Mouse (Mus musculus): ENCODE data around the gene Rnf150. TPM values are rescaled to one million over a fixed set of nuclear protein-coding genes. Genes with fewer than 3 reads are reported as not detected.
A peak's percentile ranks its signal among the peaks of the same experiment; 100 is the strongest.

Gene Rnf150
- total and polyA plus RNA-seq, 2 experiments from 2014 or later, result 1.9 to 9.9 TPM

DNA sequence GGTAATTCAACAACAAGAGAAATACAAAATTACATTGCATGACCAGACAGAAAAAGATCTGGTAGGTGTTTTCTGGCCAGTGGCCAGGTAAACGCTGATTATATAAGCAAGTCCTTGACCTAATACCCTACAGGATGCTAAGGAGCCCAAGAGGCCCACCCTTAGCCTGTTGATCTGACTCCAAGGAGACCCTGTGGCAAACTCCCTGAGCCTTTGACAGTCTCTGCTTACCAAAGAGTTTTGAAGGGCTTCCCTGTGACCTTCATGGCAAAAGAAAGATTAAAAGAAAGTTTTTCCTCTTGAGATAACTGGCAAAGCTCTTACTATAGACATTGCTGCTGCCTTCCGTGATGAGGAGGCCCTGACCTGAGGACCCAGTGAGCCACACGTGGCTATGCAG lies 222.4 kb downstream of the Rnf150 start:
- ATAC-seq, result no peak
- Histone ChIP-seq H3K9me3 (ENCODE audit: low read length) (no peaks in the 10 kb centered on the region), H3K4me2 (ENCODE audit: low read depth, low read length) (no peak overlapping the region), H3K27me3 (ENCODE audit: insufficient read depth, low read length) (no peaks in the 10 kb centered on the region), H3K36me3 (ENCODE audit: insufficient read depth, low read length) (no peaks in the 10 kb centered on the region), H3K9ac (replicated peaks; ENCODE audit: low read length) (no peak overlapping the region), H3K27ac (no peak overlapping the region), H3K4me1 (ENCODE audit: insufficient read depth, low read length) (no peaks in the 10 kb centered on the region), H3K4me3 (ENCODE audit: low read length) (no peak overlapping the region)
- no peak for TF ChIP-seq CTCF (IDR thresholded peaks at IDR 0.05; ENCODE audit: low read depth)
- DNase-seq (ENCODE audit: low spot score), result no peak
- 75% methylated on average over 3 of the region's 3 CpGs for WGBS

DNA sequence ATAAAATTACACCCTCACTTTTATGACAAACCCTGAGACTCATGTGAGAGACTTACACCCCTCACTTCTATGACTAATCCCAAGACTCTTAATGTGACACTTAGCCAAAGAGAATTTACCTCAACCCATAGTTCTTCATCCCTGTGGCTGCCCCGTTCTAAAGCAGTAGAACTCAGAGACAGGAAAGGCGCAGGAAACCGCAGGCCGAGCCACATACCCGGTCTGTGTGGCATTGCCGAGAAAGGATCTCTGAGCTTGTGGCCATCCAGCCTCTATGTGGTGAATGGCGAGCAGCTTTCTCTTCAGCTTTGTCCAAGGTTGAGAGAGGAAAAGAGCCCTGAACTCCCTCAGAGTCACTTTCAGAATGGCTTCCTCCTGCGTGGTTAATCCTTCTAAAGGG lies 223.5 kb downstream of the Rnf150 start:
- Histone ChIP-seq H3K4me2 (ENCODE audit: low read depth, low read length) (no peak overlapping the region), H3K9me3 (ENCODE audit: low read length) (no peaks in the 10 kb centered on the region), H3K27ac (no peak overlapping the region), H3K36me3 (ENCODE audit: insufficient read depth, low read length) (no peaks in the 10 kb centered on the region), H3K4me1 (ENCODE audit: insufficient read depth, low read length) (no peaks in the 10 kb centered on the region), H3K27me3 (ENCODE audit: insufficient read depth, low read length) (no peaks in the 10 kb centered on the region), H3K9ac (replicated peaks; ENCODE audit: low read length) (no peak overlapping the region), H3K4me3 (ENCODE audit: low read length) (no peak overlapping the region)
- 86% methylated on average over 8 of the region's 8 CpGs for WGBS
- DNase-seq (ENCODE audit: low spot score) (no peak), ATAC-seq (no peak)
- no peak for TF ChIP-seq CTCF (IDR thresholded peaks at IDR 0.05; ENCODE audit: low read depth)

DNA sequence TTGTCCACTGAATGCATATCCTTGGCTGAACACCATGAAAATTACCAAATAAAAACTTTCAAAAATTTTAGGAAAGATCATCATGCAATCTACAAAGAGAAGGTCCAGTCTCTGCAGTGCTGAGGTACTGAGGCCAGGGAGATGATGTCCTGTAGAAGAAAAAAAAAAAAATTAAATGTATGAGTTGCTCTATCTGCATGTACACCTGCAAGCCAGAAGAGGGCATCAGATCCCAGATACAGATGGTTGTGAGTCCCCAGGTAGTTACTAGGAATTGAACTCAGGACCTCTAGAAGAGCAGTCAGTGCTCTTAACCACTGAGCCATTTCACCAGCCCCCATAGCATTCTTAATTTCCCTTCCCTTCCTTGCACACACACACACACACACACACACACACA lies 224.4 kb downstream of the Rnf150 start:
- Histone ChIP-seq H3K36me3 (ENCODE audit: insufficient read depth, low read length) (no peaks in the 10 kb centered on the region), H3K4me2 (ENCODE audit: low read depth, low read length) (no peak overlapping the region), H3K27me3 (ENCODE audit: insufficient read depth, low read length) (no peaks in the 10 kb centered on the region), H3K4me1 (ENCODE audit: insufficient read depth, low read length) (no peaks in the 10 kb centered on the region), H3K9me3 (ENCODE audit: low read length) (no peaks in the 10 kb centered on the region), H3K27ac (no peak overlapping the region), H3K4me3 (ENCODE audit: low read length) (no peak overlapping the region), H3K9ac (replicated peaks; ENCODE audit: low read length) (no peak overlapping the region)
- TF ChIP-seq CTCF (IDR thresholded peaks at IDR 0.05; ENCODE audit: low read depth), result no peak
- no peak for DNase-seq (ENCODE audit: low spot score)
- no peak for ATAC-seq

DNA sequence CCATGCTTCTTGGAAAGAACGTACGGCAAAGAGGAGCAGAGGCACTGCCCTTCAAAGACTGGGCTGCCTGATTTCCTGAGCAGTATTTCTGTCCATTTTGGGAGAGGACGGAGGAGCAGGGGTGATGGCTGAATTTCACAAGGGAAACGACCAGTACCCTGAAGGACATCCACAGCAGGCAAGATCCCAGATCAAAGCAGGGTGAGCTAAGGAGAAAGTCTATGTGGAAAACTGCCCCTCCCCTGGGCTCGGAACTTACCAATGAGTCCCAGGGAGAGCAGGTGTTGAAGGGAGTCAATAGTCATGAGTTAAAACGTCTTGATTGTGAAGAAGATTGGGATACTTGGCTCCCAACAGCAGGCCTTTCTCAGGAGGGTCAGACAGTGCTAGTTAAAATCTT lies 225.0 kb downstream of the Rnf150 start:
- Histone ChIP-seq H3K27ac (no peak overlapping the region), H3K4me1 (ENCODE audit: insufficient read depth, low read length) (no peaks in the 10 kb centered on the region), H3K9ac (replicated peaks; ENCODE audit: low read length) (no peak overlapping the region), H3K9me3 (ENCODE audit: low read length) (no peaks in the 10 kb centered on the region), H3K27me3 (ENCODE audit: insufficient read depth, low read length) (no peaks in the 10 kb centered on the region), H3K36me3 (ENCODE audit: insufficient read depth, low read length) (no peaks in the 10 kb centered on the region), H3K4me2 (ENCODE audit: low read depth, low read length) (no peak overlapping the region), H3K4me3 (ENCODE audit: low read length) (no peak overlapping the region)
- TF ChIP-seq CTCF (IDR thresholded peaks at IDR 0.05; ENCODE audit: low read depth), result no peak
- WGBS, result 73% methylated on average over 6 of the region's 6 CpGs
- DNase-seq (ENCODE audit: low spot score) (no peak), ATAC-seq (no peak)

DNA sequence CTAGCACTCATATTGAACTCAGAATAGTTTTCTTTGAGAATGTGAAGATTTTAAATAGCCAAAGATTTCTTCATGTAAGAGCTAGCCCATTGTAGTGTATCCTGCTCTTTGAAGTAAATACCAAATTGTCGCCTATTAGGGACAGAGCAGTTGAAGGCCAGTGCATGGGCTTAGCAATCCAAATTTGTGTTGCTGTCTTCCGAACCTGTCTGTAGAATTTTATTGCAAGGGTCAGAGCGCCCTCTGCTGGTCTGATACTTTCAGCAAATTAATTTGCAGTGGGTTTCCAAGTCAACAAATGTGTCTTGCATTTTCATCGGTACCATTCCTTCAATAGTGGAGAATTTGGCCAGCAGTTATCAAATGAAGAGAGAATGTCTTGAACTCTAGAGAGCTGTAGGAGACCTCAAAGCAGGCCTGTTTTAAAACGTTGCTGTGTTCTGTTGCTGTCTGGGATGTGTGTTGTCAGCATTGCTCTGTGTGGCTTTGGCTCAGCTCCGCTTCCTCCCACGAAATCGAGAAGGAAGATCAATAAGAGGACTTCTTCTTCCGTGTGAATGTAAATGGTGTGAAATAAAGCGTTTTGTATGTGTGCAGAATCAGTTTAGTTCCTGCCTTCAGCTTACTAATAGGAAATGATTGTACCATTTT lies 226.3 kb downstream of the Rnf150 start:
- Histone ChIP-seq H3K27ac (no peak overlapping the region), H3K4me1 (ENCODE audit: insufficient read depth, low read length) (no peaks in the 10 kb centered on the region), H3K9ac (replicated peaks; ENCODE audit: low read length) (no peak overlapping the region), H3K36me3 (ENCODE audit: insufficient read depth, low read length) (no peaks in the 10 kb centered on the region), H3K9me3 (ENCODE audit: low read length) (no peaks in the 10 kb centered on the region), H3K4me3 (ENCODE audit: low read length) (no peak overlapping the region), H3K27me3 (ENCODE audit: insufficient read depth, low read length) (no peaks in the 10 kb centered on the region), H3K4me2 (ENCODE audit: low read depth, low read length) (no peak overlapping the region)
- peak; percentile 69 for ATAC-seq
- peak; percentile 96 for DNase-seq (ENCODE audit: low spot score)
- WGBS, result 26% methylated on average over 10 of the region's 10 CpGs
- TF ChIP-seq CTCF (IDR thresholded peaks at IDR 0.05; ENCODE audit: low read depth), result peak; percentile 89

DNA sequence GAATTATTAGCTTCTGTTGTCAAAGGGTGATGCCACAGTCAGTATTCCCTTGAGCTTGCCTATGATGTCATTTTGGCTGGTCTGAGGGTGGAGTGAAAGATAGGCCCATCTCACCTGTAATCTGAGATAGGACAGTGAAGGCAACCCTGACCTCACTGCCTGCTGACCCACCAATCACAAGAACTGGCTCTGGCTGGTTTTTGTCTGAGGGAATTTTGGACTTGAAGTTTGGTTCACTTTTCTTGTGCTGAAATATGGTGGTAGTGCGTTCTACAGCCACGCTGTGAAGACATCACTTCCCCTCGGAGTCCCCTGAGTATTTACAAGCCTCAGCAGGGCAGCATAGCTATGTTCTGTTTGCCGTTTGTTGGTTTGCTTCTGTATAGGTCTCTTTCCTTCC lies 227.3 kb downstream of the Rnf150 start:
- TF ChIP-seq CTCF (IDR thresholded peaks at IDR 0.05; ENCODE audit: low read depth), result no peak
- Histone ChIP-seq H3K27me3 (ENCODE audit: insufficient read depth, low read length) (no peaks in the 10 kb centered on the region), H3K9me3 (ENCODE audit: low read length) (no peaks in the 10 kb centered on the region), H3K9ac (replicated peaks; ENCODE audit: low read length) (no peak overlapping the region), H3K4me1 (ENCODE audit: insufficient read depth, low read length) (no peaks in the 10 kb centered on the region), H3K4me2 (ENCODE audit: low read depth, low read length) (no peak overlapping the region), H3K4me3 (ENCODE audit: low read length) (no peak overlapping the region), H3K27ac (no peak overlapping the region), H3K36me3 (ENCODE audit: insufficient read depth, low read length) (no peaks in the 10 kb centered on the region)
- DNase-seq (ENCODE audit: low spot score) (no peak), ATAC-seq (no peak)
- 84% methylated on average over 4 of the region's 4 CpGs for WGBS

DNA sequence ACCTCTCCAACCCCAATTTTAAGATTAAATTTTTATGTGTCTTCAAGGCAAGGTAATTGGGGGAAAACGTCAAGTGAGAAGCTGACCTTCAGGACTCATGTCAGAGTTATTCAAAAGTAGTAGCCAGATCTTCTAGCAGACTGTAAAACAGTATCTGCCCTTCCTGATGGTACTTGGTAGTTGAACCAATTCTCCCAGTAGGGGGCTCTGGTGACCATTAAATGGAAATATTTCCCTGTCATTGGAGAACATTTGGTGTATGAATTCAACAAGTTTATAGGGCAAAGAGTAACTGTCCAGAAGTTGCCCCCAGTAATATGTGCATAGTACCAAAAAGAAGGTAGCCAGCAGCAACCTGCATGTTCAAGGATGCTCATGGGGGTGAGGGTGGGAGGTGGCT lies 236.9 kb downstream of the Rnf150 start:
- peak; percentile 65 for DNase-seq (ENCODE audit: low spot score)
- Histone ChIP-seq H3K4me2 (ENCODE audit: low read depth, low read length) (no peak overlapping the region), H3K9me3 (ENCODE audit: low read length) (no peaks in the 10 kb centered on the region), H3K27me3 (ENCODE audit: insufficient read depth, low read length) (no peaks in the 10 kb centered on the region), H3K27ac (no peak overlapping the region), H3K4me1 (ENCODE audit: insufficient read depth, low read length) (no peaks in the 10 kb centered on the region), H3K9ac (replicated peaks; ENCODE audit: low read length) (no peak overlapping the region), H3K4me3 (ENCODE audit: low read length) (no peak overlapping the region), H3K36me3 (ENCODE audit: insufficient read depth, low read length) (no peaks in the 10 kb centered on the region)
- peak; percentile 65 for TF ChIP-seq CTCF (IDR thresholded peaks at IDR 0.05; ENCODE audit: low read depth)
- no peak for ATAC-seq
- 33% methylated on average over 1 of the region's 1 CpGs for WGBS

All from hindbrain, postnatal 0 days (tissue).